Mouse (Mus musculus): Measurements from ENCODE around the gene Uxt. TPM values are rescaled to one million over a fixed set of nuclear protein-coding genes. Genes with fewer than 3 reads are reported as not detected.

Gene Uxt
- 51.2 and 52.1 TPM in 2 replicates for polyA plus RNA-seq (2016; fragmentation: Nextera tagmentation; extraction: Ambion mirVana)

- peak; percentile 97 for ATAC-seq (ENCODE audit: insufficient number of reproducible peaks, insufficient read depth, low FRiP score, low TSS enrichment)
- peak within 1 kb of the TSS; percentile 36; the same call in 1 of the 2 replicates for H3K9ac ChIP-seq
- no peaks in the 10 kb centered on the region for H3K4me1 ChIP-seq
- 0 out of 2 replicates have a peak within 1 kb of the TSS, but pooled peaks have one; percentile 54 for H3K27ac ChIP-seq
- no peaks in the 10 kb centered on the region for H3K27me3 ChIP-seq
- H3K4me3 ChIP-seq = peak within 1 kb of the TSS; percentile 52
- H3K4me2 ChIP-seq (replicated peaks) = peak within 1 kb of the TSS; percentile 44
- 20% methylated on average over 57 of the region's 57 CpGs for WGBS
- no peaks in the 10 kb centered on the region for H3K36me3 ChIP-seq
- no peaks in the 10 kb centered on the region for H3K9me3 ChIP-seq
Observed at GRCm38 (mm10) chrX:20961477-20962378, at the start of gene Uxt. Gene Uxt, minus strand, starts transcription at chrX:20962017.

GRCm38 (mm10) chrX:20980901-20981300, 19.1 kb upstream of the Uxt start:
- Histone ChIP-seq H3K4me2 (replicated peaks) (no peak overlapping the region), H3K4me1 (no peaks in the 10 kb centered on the region), H3K9me3 (no peaks in the 10 kb centered on the region), H3K27me3 (no peaks in the 10 kb centered on the region), H3K4me3 (no peak overlapping the region), H3K36me3 (no peaks in the 10 kb centered on the region), H3K9ac (no peak overlapping the region), H3K27ac (no peak overlapping the region)
- ATAC-seq (ENCODE audit: insufficient number of reproducible peaks, insufficient read depth, low FRiP score, low TSS enrichment) = no peak
- 67% methylated on average over 1 of the region's 1 CpGs for WGBS

- WGBS = 15% methylated on average over 30 of the region's 30 CpGs
- Histone ChIP-seq H3K27ac (0 out of 2 replicates have a peak within 1 kb of the TSS, but pooled peaks have one; percentile 17), H3K27me3 (no peaks in the 10 kb centered on the region), H3K9me3 (no peaks in the 10 kb centered on the region), H3K36me3 (no peaks in the 10 kb centered on the region), H3K4me1 (no peaks in the 10 kb centered on the region), H3K4me3 (peak within 1 kb of the TSS; percentile 56), H3K4me2 (replicated peaks) (peak within 1 kb of the TSS; percentile 48), H3K9ac (peak within 1 kb of the TSS; percentile 65)
- ATAC-seq (ENCODE audit: insufficient number of reproducible peaks, insufficient read depth, low FRiP score, low TSS enrichment) = peak; percentile 98
Observed at GRCm38 (mm10) chrX:20950191-20950880, 11.5 kb downstream of the Uxt start, which contains the start of gene Elk1. Gene Elk1, minus strand, starts transcription at chrX:20950608.

GRCm38 (mm10) chrX:20946055-20946454, 15.8 kb downstream of the Uxt start:
- Histone ChIP-seq H3K9me3 (no peaks in the 10 kb centered on the region), H3K9ac (no peak overlapping the region), H3K4me1 (no peaks in the 10 kb centered on the region), H3K4me2 (replicated peaks) (no peak overlapping the region), H3K27ac (no peak overlapping the region), H3K4me3 (no peak overlapping the region), H3K27me3 (no peaks in the 10 kb centered on the region), H3K36me3 (0 out of 2 replicates have a peak, but pooled peaks cover 7% of the 10 kb centered on the region)
- ATAC-seq (ENCODE audit: insufficient number of reproducible peaks, insufficient read depth, low FRiP score, low TSS enrichment) = no peak
- WGBS = 12% methylated on average over 4 of the region's 4 CpGs

GRCm38 (mm10) chrX:20931963-20932362, 29.9 kb downstream of the Uxt start:
- 93% methylated on average over 1 of the region's 1 CpGs for WGBS

GRCm38 (mm10) chrX:20931364-20931763, 30.5 kb downstream of the Uxt start, which contains the start of gene Cfp:
Gene Cfp, minus strand, starts transcription at chrX:20931555.
- H3K36me3 ChIP-seq = 0 out of 2 replicates have a peak, but pooled peaks cover 14% of the 10 kb centered on the region
- no peak within 1 kb of the TSS for H3K9ac ChIP-seq
- H3K27ac ChIP-seq = no peak within 1 kb of the TSS
- H3K9me3 ChIP-seq = no peaks in the 10 kb centered on the region
- no peaks in the 10 kb centered on the region for H3K27me3 ChIP-seq
- ATAC-seq (ENCODE audit: insufficient number of reproducible peaks, insufficient read depth, low FRiP score, low TSS enrichment) = no peak
- H3K4me3 ChIP-seq = no peak within 1 kb of the TSS
- no peak within 1 kb of the TSS for H3K4me2 ChIP-seq (replicated peaks)
- WGBS = 76% methylated on average over 1 of the region's 1 CpGs
- H3K4me1 ChIP-seq = no peaks in the 10 kb centered on the region

More at GRCm38 (mm10) chrX:20931963-20932362, 29.9 kb downstream of the Uxt start:
- no peak overlapping the region for H3K27ac ChIP-seq
- H3K27me3 ChIP-seq = no peaks in the 10 kb centered on the region
- no peaks in the 10 kb centered on the region for H3K9me3 ChIP-seq
- H3K9ac ChIP-seq = no peak overlapping the region
- H3K4me2 ChIP-seq (replicated peaks) = no peak overlapping the region
- H3K4me1 ChIP-seq = no peaks in the 10 kb centered on the region
- no peak overlapping the region for H3K4me3 ChIP-seq
- H3K36me3 ChIP-seq = peaks cover 18% of the 10 kb centered on the region; the same call in 1 of the 2 replicates
- no peak for ATAC-seq (ENCODE audit: insufficient number of reproducible peaks, insufficient read depth, low FRiP score, low TSS enrichment)

- H3K36me3 ChIP-seq = 0 out of 2 replicates have a peak, but pooled peaks cover 11% of the 10 kb centered on the region
- ATAC-seq (ENCODE audit: insufficient number of reproducible peaks, insufficient read depth, low FRiP score, low TSS enrichment) = no peak
- no peak overlapping the region for H3K9ac ChIP-seq
- no peak overlapping the region for H3K4me3 ChIP-seq
- WGBS = 85% methylated on average over 1 of the region's 1 CpGs
- H3K27ac ChIP-seq = no peak overlapping the region
- no peaks in the 10 kb centered on the region for H3K9me3 ChIP-seq
- H3K4me2 ChIP-seq (replicated peaks) = no peak overlapping the region
- H3K4me1 ChIP-seq = no peaks in the 10 kb centered on the region
- no peaks in the 10 kb centered on the region for H3K27me3 ChIP-seq
Observed at GRCm38 (mm10) chrX:20929859-20930258, 32.0 kb downstream of the Uxt start.

GRCm38 (mm10) chrX:20924976-20925375, 36.8 kb downstream of the Uxt start:
- Histone ChIP-seq H3K27ac (no peak overlapping the region), H3K9me3 (no peaks in the 10 kb centered on the region), H3K4me2 (replicated peaks) (no peak overlapping the region), H3K27me3 (no peaks in the 10 kb centered on the region), H3K9ac (no peak overlapping the region), H3K4me3 (no peak overlapping the region), H3K4me1 (no peaks in the 10 kb centered on the region), H3K36me3 (0 out of 2 replicates have a peak, but pooled peaks cover 11% of the 10 kb centered on the region)
- ATAC-seq (ENCODE audit: insufficient number of reproducible peaks, insufficient read depth, low FRiP score, low TSS enrichment) = no peak

- Histone ChIP-seq H3K27me3 (no peaks in the 10 kb centered on the region), H3K36me3 (0 out of 2 replicates have a peak, but pooled peaks cover 11% of the 10 kb centered on the region), H3K27ac (no peak overlapping the region), H3K9me3 (no peaks in the 10 kb centered on the region), H3K4me3 (no peak overlapping the region), H3K4me1 (no peaks in the 10 kb centered on the region), H3K4me2 (replicated peaks) (no peak overlapping the region), H3K9ac (no peak overlapping the region)
- 88% methylated on average over 1 of the region's 1 CpGs for WGBS
- no peak for ATAC-seq (ENCODE audit: insufficient number of reproducible peaks, insufficient read depth, low FRiP score, low TSS enrichment)
Observed at GRCm38 (mm10) chrX:20923506-20923905, 38.3 kb downstream of the Uxt start.

- H3K4me3 ChIP-seq = peak overlapping the region; percentile 38; the same call in 1 of the 2 replicates
- no peaks in the 10 kb centered on the region for H3K4me1 ChIP-seq
Observed at GRCm38 (mm10) chrX:20921366-20921765, 40.5 kb downstream of the Uxt start.

GRCm38 (mm10) chrX:20920844-20921364, 40.9 kb downstream of the Uxt start, which contains the start of gene Syn1:
Gene Syn1, minus strand, starts transcription at chrX:20921004.
- ATAC-seq (ENCODE audit: insufficient number of reproducible peaks, insufficient read depth, low FRiP score, low TSS enrichment) = peak; percentile 95
- H3K27me3 ChIP-seq = no peaks in the 10 kb centered on the region
- peak within 1 kb of the TSS; percentile 58 for H3K4me2 ChIP-seq (replicated peaks)
- no peaks in the 10 kb centered on the region for H3K9me3 ChIP-seq
- H3K9ac ChIP-seq = peak within 1 kb of the TSS; percentile 33
- H3K36me3 ChIP-seq = no peaks in the 10 kb centered on the region
- no peak within 1 kb of the TSS for H3K27ac ChIP-seq
- H3K4me3 ChIP-seq = peak within 1 kb of the TSS; percentile 38
- no peaks in the 10 kb centered on the region for H3K4me1 ChIP-seq
- WGBS = 19% methylated on average over 40 of the region's 44 CpGs

More at GRCm38 (mm10) chrX:20921366-20921765, 40.5 kb downstream of the Uxt start:
- 47% methylated on average over 5 of the region's 5 CpGs for WGBS
- no peaks in the 10 kb centered on the region for H3K27me3 ChIP-seq
- H3K36me3 ChIP-seq = no peaks in the 10 kb centered on the region
- ATAC-seq (ENCODE audit: insufficient number of reproducible peaks, insufficient read depth, low FRiP score, low TSS enrichment) = no peak
- H3K9me3 ChIP-seq = no peaks in the 10 kb centered on the region
- no peak overlapping the region for H3K9ac ChIP-seq
- no peak overlapping the region for H3K27ac ChIP-seq
- H3K4me2 ChIP-seq (replicated peaks) = peak overlapping the region; percentile 58
